Mouse (Mus musculus) monocyte, adult 5-6 weeks (primary cell): ENCODE data around the gene Serpinb1c. TPM values are rescaled to one million over a fixed set of nuclear protein-coding genes. Genes with fewer than 3 reads are reported as not detected.
"Not testable (repeated sequence)": the region's sequence is repeated elsewhere in the genome, so short reads cannot be mapped to it uniquely, and the experiment has no call there.

Experiments used
- ATAC-seq: fragments of 153-309, 156-312 bp; replicated peaks from 2 replicates; pipeline ENCODE4 v1.8.0; 2017; ENCODE audit warnings: mild to moderate bottlenecking; ENCODE audit not compliant: low TSS enrichment, insufficient number of reproducible peaks, severe bottlenecking, poor library complexity, low FRiP score
- total RNA-seq: library from RNA; stranded (forward); fragments of 200-1000, 200-491, 200-594 nt; gene quantifications from 3 replicates; pipeline ENCODE4 v1.2.3, GENCODE M21; 2017

Gene Serpinb1c
- total RNA-seq, 1 experiment from 2014 or later = not detected

DNA sequence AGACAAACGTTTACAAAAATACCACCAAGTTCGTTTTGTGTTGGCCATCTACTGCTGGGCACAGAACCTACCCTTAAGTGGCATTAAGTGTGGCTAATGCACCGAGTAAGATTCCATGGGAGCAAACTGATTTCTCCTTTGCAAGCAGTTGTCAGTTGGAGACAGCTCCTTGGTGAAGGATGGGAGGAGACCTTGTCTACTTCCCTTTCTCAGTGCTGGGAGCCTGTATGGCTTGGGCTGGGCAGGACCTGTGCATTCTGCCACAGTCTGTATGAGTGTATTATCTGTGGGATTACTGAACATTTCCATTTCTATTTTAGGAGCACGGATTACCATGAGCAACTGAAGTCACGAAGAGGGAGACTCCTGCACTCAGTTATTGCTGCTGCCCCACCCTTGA, 29.2 kb downstream of the Serpinb1c start:
- ATAC-seq = no peak

GRCm38 (mm10) chr13:32868233-32868632, 29.8 kb downstream of the Serpinb1c start:
- ATAC-seq = peak; percentile 79

DNA sequence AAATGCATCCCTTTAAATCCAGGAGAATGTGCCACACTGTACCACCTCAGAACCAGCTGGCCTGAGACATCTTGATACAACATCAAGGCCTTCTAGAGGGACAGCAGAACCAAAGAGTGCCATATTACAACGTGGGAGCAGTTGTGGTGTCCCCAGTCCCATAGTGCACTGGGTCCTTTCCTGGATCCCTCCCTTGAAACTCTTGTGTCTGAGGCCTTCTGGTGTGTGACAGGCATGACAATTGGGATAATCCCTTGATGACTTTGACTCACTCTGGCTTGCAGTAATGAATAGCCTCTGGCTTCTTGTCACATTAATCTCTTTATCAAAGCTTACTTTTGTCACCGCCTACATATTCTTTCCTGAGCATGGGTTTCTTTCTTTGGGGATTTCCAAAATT, 31.0 kb downstream of the Serpinb1c start:
- no peak for ATAC-seq

GRCm38 (mm10) chr13:32866484-32866883, 31.5 kb downstream of the Serpinb1c start:
- ATAC-seq = peak; percentile 71; the same call in 1 of the 2 replicates

- no peak for ATAC-seq
Observed at GRCm38 (mm10) chr13:32865591-32865990, 32.4 kb downstream of the Serpinb1c start.

DNA sequence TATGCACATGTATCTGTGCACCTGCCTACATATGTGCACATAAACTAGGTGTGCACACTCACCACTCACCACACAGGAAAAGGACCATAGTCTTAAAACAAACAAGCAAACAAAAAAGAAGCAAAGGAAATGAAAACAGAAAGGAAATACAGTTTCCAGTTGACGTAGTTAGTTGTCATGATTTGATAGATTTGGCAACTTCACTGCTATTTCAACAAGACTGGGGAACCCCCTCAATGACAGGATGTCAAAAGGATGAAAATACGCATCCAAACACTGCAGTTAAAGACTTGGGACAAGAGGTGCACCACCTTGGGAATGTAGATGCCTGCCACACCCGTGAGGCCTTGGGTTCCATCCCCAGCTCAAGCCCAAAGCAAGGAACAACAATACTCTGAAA, 33.5 kb downstream of the Serpinb1c start:
- ATAC-seq = not testable (repeated sequence)

- no peak for ATAC-seq
Observed at GRCm38 (mm10) chr13:32863456-32863855, 34.6 kb downstream of the Serpinb1c start.

DNA sequence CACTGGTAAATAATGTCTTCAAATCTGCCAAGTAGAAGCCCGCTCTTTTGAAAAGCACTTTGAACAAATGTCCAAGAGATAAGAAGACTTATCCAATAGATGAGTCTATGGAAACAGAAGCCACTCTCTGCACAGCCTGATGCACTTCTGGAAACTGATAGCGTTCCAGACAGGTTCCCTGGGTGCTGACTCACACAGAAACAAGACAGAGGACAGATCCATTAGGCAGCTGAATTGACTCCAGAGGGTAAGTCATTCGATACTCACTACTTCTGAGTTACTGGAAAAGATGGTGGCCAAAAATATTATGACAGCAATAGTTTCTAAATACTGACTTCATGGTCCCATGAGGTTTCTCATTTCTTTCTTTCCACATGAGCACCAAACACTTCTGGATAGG, 37.2 kb downstream of the Serpinb1c start:
- ATAC-seq = no peak

DNA sequence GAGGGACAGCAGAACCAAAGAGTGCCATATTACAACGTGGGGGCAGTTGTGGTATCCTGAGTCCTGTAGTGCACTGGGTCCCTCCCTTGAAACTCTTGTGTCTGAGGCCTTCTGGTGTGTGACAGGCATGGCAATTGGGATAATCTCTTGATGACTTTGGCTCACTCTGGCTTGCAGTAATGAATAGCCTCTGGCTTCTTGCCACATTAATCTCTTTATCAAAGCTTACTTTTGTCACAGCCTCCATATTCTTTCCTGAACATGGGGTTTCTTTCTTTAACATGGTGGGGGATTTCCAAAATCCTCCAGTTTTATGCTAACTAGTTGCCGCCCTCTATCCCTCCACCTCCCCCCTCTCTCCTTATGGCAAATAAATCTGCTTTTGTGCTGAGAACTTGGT, 44.9 kb downstream of the Serpinb1c start:
- no peak for ATAC-seq

- no peak for ATAC-seq
Observed at GRCm38 (mm10) chr13:32852539-32852938, 45.5 kb downstream of the Serpinb1c start.

- peak; percentile 68; the same call in 1 of the 2 replicates for ATAC-seq
Observed at GRCm38 (mm10) chr13:32851967-32852366, 46.0 kb downstream of the Serpinb1c start.

GRCm38 (mm10) chr13:32850668-32851404, 47.2 kb downstream of the Serpinb1c start, which contains the start of gene Serpinb1a:
Serpinb1a (minus strand) TSS chr13:32851185.
- ATAC-seq = 0 out of 2 replicates have a peak, but pooled peaks have one; percentile 23

DNA sequence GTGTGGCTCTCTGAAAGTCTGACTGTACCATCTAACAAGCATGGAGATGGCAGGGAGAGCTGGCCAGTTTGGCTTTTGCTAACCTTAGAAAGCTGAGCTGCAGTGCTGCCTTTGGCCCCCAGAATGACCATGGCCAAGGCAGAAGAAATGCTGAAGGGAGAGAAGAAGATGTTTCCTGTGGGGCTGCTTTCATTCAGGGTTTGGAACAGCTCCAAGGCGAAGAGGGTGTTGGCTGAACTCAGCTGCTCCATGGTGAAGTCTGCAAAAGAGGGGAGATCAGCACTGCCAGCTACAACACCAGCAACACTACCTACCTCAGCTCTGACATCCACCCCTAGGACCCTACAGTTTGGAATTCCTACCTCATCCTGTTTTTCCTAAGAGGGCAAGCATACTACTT, 47.9 kb downstream of the Serpinb1c start:
- ATAC-seq = no peak

- no peak for ATAC-seq
Observed at GRCm38 (mm10) chr13:32849531-32850123, 48.4 kb downstream of the Serpinb1c start.

- no peak; the same call in 1 of the 2 replicates for ATAC-seq
Observed at GRCm38 (mm10) chr13:32849092-32849491, 48.9 kb downstream of the Serpinb1c start.

GRCm38 (mm10) chr13:32846221-32846620, 51.8 kb downstream of the Serpinb1c start:
- no peak for ATAC-seq

GRCm38 (mm10) chr13:32841349-32841748, 56.7 kb downstream of the Serpinb1c start:
- no peak for ATAC-seq

DNA sequence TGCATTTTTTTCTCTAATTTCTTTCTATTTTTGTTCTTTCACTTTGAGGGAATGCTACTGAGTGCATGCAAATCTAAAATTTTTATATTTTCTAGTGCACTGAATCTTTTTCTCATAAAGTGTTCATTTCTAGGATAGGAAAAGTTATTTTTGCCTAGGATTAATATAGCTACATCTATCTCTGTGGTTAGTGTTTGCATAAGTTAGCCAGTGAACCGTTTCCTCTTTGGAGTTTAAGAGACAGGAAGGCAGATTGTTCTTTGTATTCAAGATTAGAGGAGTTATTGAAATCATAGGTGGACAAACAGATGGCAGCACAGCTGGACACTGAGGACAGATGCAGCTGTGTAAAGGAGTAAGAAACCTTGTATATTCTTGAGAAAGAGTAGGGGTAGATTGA, 58.7 kb downstream of the Serpinb1c start:
- no peak for ATAC-seq

GRCm38 (mm10) chr13:32834513-32834912, 63.5 kb downstream of the Serpinb1c start:
- no peak for ATAC-seq

DNA sequence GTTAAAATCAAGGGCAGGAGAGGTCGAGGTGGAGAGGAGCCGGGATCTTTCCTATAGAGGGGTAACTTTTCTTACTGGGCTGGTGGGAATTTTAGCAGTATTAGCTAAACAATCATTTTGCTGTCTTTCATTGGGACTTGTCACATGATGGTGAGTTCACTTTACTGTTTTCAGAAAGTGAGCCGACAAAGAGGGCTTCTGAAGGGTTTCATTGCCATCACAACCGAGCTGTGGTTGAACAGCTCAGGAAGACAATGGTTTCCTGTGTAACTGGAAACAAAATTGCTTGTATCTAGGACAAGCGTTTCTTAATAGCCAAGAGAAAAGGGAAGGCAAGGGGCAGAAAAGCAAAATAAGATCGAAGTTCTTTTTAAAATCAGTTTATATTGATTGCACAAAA, 64.8 kb downstream of the Serpinb1c start:
- no peak for ATAC-seq
